8 mouse cellular contexts compared by ENCODE assay signal in genomic region chr1:132934856-132935255, GRCm38 (mm10). TPM values are rescaled to one million over a fixed set of nuclear protein-coding genes. Genes with fewer than 3 reads are reported as not detected.
DNase-seq lines count a peak whose midpoint lies in the region; ATAC-seq lines count a peak whose summit lies in the region.

No protein-coding gene starts in this region.

- no peak overlapping the region for H3K4me2 ChIP-seq in forebrain, embryonic 13.5 days
- no peak overlapping the region for H3K4me2 ChIP-seq in neural tube, embryonic 15.5 days

- no peaks in the 10 kb centered on the region for H3K27me3 ChIP-seq in forebrain, embryonic 13.5 days
- H3K27me3 ChIP-seq in neural tube, embryonic 15.5 days (replicated peaks), result no peaks in the 10 kb centered on the region

- DNase-seq in adrenal gland, adult 2 months, result peak; percentile 11
- DNase-seq in adrenal gland, postnatal 4 days (ENCODE audit: low spot score in 2 of 2), result no peak
- DNase-seq in lung, postnatal 10 days, result peak; percentile 41
- no peak for DNase-seq in lung, postnatal 25 days (ENCODE audit: low spot score)
- DNase-seq in left cerebral cortex, adult 11 months (ENCODE audit: low spot score), result peak; percentile 47
- no peak for DNase-seq in spleen, adult 12 weeks (ENCODE audit: low spot score)

- H3K36me3 ChIP-seq in forebrain, embryonic 13.5 days (ENCODE audit: poor library complexity, severe bottlenecking), result peaks cover 27% of the 10 kb centered on the region
- H3K36me3 ChIP-seq in neural tube, embryonic 15.5 days, result peaks cover 24% of the 10 kb centered on the region

- no peak overlapping the region for H3K27ac ChIP-seq in forebrain, embryonic 13.5 days
- H3K27ac ChIP-seq in neural tube, embryonic 15.5 days (replicated peaks), result no peak overlapping the region

- peak; percentile 74 for ATAC-seq in forebrain, embryonic 13.5 days
- ATAC-seq in neural tube, embryonic 15.5 days (ENCODE audit: low FRiP score), result peak; percentile 72

- 29% methylated on average over 7 of the region's 7 CpGs for WGBS in forebrain, embryonic 13.5 days
- 40% methylated on average over 7 of the region's 7 CpGs for WGBS in neural tube, embryonic 15.5 days

- H3K9ac ChIP-seq in forebrain, embryonic 13.5 days, result no peak overlapping the region
- no peak overlapping the region for H3K9ac ChIP-seq in neural tube, embryonic 15.5 days (replicated peaks)

- H3K4me1 ChIP-seq in forebrain, embryonic 13.5 days, result peaks cover 13% of the 10 kb centered on the region
- peaks cover 22% of the 10 kb centered on the region for H3K4me1 ChIP-seq in neural tube, embryonic 15.5 days

- H3K9me3 ChIP-seq in forebrain, embryonic 13.5 days (replicated peaks), result no peaks in the 10 kb centered on the region
- no peaks in the 10 kb centered on the region for H3K9me3 ChIP-seq in neural tube, embryonic 15.5 days (replicated peaks)

- no peak overlapping the region for H3K4me3 ChIP-seq in forebrain, embryonic 13.5 days
- no peak overlapping the region for H3K4me3 ChIP-seq in neural tube, embryonic 15.5 days (replicated peaks)

RNA-seq across cellular contexts. Expression of gene Lrrn2, which starts 54.8 kb away (rescaled TPM):
- total RNA-seq in adrenal gland, adult 2 months (2021), result 10 to 100 TPM in 1 of 2 experiments, 1 to 10 TPM in 1; 5.3 to 25.9 TPM
- polyA plus RNA-seq in adrenal gland, adult 2 months (2012; rRNA removed), result 15.4 and 18.2 TPM in 2 replicates
- 10 to 100 TPM; 10.9 to 13.2 TPM for total RNA-seq in adrenal gland, postnatal 4 days (2021)
- 22.2 and 25.6 TPM in 2 replicates for polyA plus RNA-seq in forebrain, embryonic 13.5 days (2015; fragmentation: Nextera tagmentation; extraction: Ambion mirVana)
- polyA plus RNA-seq in neural tube, embryonic 15.5 days (2015; fragmentation: Nextera tagmentation; extraction: Ambion mirVana), result 40.5 and 45.9 TPM in 2 replicates

Comparison
In these comparisons a context has a peak if more than half of its experiments do, and no peak if none do; other contexts are left out.
1. DNase-seq: peak in adrenal gland, adult 2 months (single experiment), lung, postnatal 10 days (single experiment) and left cerebral cortex, adult 11 months (single experiment); none in adrenal gland, postnatal 4 days (0 of 2), lung, postnatal 25 days (single experiment) and spleen, adult 12 weeks (single experiment).